Mouse (Mus musculus) forebrain, embryonic 13.5 days (tissue): ENCODE results near the gene Cnot1. TPM values are rescaled to one million over a fixed set of nuclear protein-coding genes. Genes with fewer than 3 reads are reported as not detected.

Experiments
- ATAC-seq: fragments of 200-750 bp; cut with Nextera tagmentation; 2 replicates; pipeline ENCODE4 v1.8.0; 2017
- H3K27ac ChIP-seq: fragments of 300-500 bp; sonication (generic); 2 replicates; pipeline ENCODE4 v1.5.1; 2015; ENCODE audit warnings: inconsistent platforms, mild to moderate bottlenecking, moderate library complexity
- H3K27me3 ChIP-seq: fragments of 300-500 bp; sonication (generic); 2 replicates; pipeline ENCODE4 v1.6.1; 2015; ENCODE audit warnings: mild to moderate bottlenecking, inconsistent platforms
- H3K36me3 ChIP-seq: fragments of 300-500 bp; sonication (generic); 2 replicates; pipeline ENCODE4 v1.6.1; 2015; ENCODE audit warnings: mild to moderate bottlenecking, inconsistent platforms; ENCODE audit not compliant: poor library complexity, severe bottlenecking
- H3K4me1 ChIP-seq: fragments of 300-500 bp; sonication (generic); 2 replicates; pipeline ENCODE4 v1.6.1; 2015; ENCODE audit warnings: inconsistent platforms
- H3K4me2 ChIP-seq: fragments of 300-500 bp; sonication (generic); 2 replicates; pipeline ENCODE4 v1.6.1; 2015; ENCODE audit warnings: inconsistent platforms, mild to moderate bottlenecking, moderate library complexity
- H3K4me3 ChIP-seq: fragments of 300-500 bp; sonication (generic); 2 replicates; pipeline ENCODE4 v1.5.1; 2015; ENCODE audit warnings: mild to moderate bottlenecking, inconsistent platforms
- H3K9ac ChIP-seq: fragments of 300-500 bp; sonication (generic); 2 replicates; pipeline ENCODE4 v1.6.1; 2015; ENCODE audit warnings: mild to moderate bottlenecking, inconsistent platforms
- H3K9me3 ChIP-seq: fragments of 300-500 bp; sonication (generic); replicated peaks from 2 replicates; pipeline ENCODE4 v1.6.1; 2016; ENCODE audit warnings: inconsistent platforms
- WGBS: fragments of 180-500 bp; shearing (Covaris S2); methylation state at CpG from one replicate; pipeline ENCODE4 v1.1.7; 2015; 5-methylcytosine and 5-hydroxymethylcytosine counted together
- polyA plus RNA-seq: library from polyadenylated mRNA; unstranded; fragments of >200 nt; fragmentation: Nextera tagmentation; extraction: Ambion mirVana; gene quantifications from 2 replicates; pipeline ENCODE4 v1.2.1, GENCODE M21; 2015

Gene Cnot1
- polyA plus RNA-seq, 1 experiment from 2014 or later, result 50.3 TPM

- Histone ChIP-seq H3K4me1 (peaks cover 16% of the 10 kb centered on the region), H3K27ac (no peak overlapping the region), H3K4me3 (peak overlapping the region; percentile 88), H3K9ac (peak overlapping the region; percentile 89), H3K9me3 (no peaks in the 10 kb centered on the region), H3K36me3 (peaks cover 49% of the 10 kb centered on the region), H3K27me3 (no peaks in the 10 kb centered on the region), H3K4me2 (peak overlapping the region; percentile 93)
- WGBS, result 87% methylated on average over 6 of the region's 6 CpGs
- no peak for ATAC-seq
These were observed 92.3 kb downstream of the Cnot1 start for GRCm38 (mm10) chr8:95714837-95715413.

- WGBS, result 90% methylated on average over 4 of the region's 4 CpGs
These were observed 92.9 kb downstream of the Cnot1 start for GRCm38 (mm10) chr8:95714367-95714766.

GRCm38 (mm10) chr8:95713100-95714010 is 93.9 kb downstream of the Cnot1 start:
- Histone ChIP-seq H3K27me3 (no peaks in the 10 kb centered on the region), H3K36me3 (peaks cover 48% of the 10 kb centered on the region), H3K4me1 (peaks cover 16% of the 10 kb centered on the region), H3K27ac (no peak overlapping the region), H3K4me3 (no peak overlapping the region), H3K4me2 (no peak overlapping the region), H3K9ac (no peak overlapping the region), H3K9me3 (no peaks in the 10 kb centered on the region)
- peak; percentile 17 for ATAC-seq
- WGBS, result 78% methylated on average over 19 of the region's 19 CpGs

More at GRCm38 (mm10) chr8:95714367-95714766, 92.9 kb downstream of the Cnot1 start:
- Histone ChIP-seq H3K27ac (no peak overlapping the region), H3K9ac (no peak overlapping the region), H3K4me3 (no peak overlapping the region), H3K36me3 (peaks cover 49% of the 10 kb centered on the region), H3K9me3 (no peaks in the 10 kb centered on the region), H3K4me2 (no peak overlapping the region), H3K4me1 (peaks cover 16% of the 10 kb centered on the region), H3K27me3 (no peaks in the 10 kb centered on the region)
- ATAC-seq, result no peak

- H3K36me3 ChIP-seq, result peaks cover 40% of the 10 kb centered on the region
- H3K27ac ChIP-seq, result no peak overlapping the region
- H3K9me3 ChIP-seq, result no peaks in the 10 kb centered on the region
- WGBS, result 88% methylated on average over 9 of the region's 9 CpGs
- ATAC-seq, result no peak
- H3K27me3 ChIP-seq, result no peaks in the 10 kb centered on the region
- no peak overlapping the region for H3K4me2 ChIP-seq
- H3K4me1 ChIP-seq, result peaks cover 16% of the 10 kb centered on the region
- no peak overlapping the region for H3K9ac ChIP-seq
- no peak overlapping the region for H3K4me3 ChIP-seq
These were observed 94.9 kb downstream of the Cnot1 start for GRCm38 (mm10) chr8:95712395-95712794.

GRCm38 (mm10) chr8:95711029-95711428 is 96.2 kb downstream of the Cnot1 start:
- no peaks in the 10 kb centered on the region for H3K27me3 ChIP-seq
- peaks cover 3% of the 10 kb centered on the region for H3K4me1 ChIP-seq
- no peak for ATAC-seq
- H3K4me3 ChIP-seq, result no peak overlapping the region
- 78% methylated on average over 3 of the region's 3 CpGs for WGBS
- peaks cover 50% of the 10 kb centered on the region for H3K36me3 ChIP-seq
- no peak overlapping the region for H3K9ac ChIP-seq
- no peak overlapping the region for H3K27ac ChIP-seq
- no peak overlapping the region for H3K4me2 ChIP-seq
- H3K9me3 ChIP-seq, result no peaks in the 10 kb centered on the region

GRCm38 (mm10) chr8:95709579-95709978 is 97.7 kb downstream of the Cnot1 start:
- H3K27me3 ChIP-seq, result no peaks in the 10 kb centered on the region
- H3K36me3 ChIP-seq, result peaks cover 50% of the 10 kb centered on the region
- no peak overlapping the region for H3K9ac ChIP-seq
- no peak overlapping the region for H3K4me3 ChIP-seq
- ATAC-seq, result no peak
- no peak overlapping the region for H3K27ac ChIP-seq
- no peaks in the 10 kb centered on the region for H3K9me3 ChIP-seq
- 84% methylated on average over 7 of the region's 7 CpGs for WGBS
- H3K4me1 ChIP-seq, result peaks cover 7% of the 10 kb centered on the region
- no peak overlapping the region for H3K4me2 ChIP-seq

- 90% methylated on average over 3 of the region's 3 CpGs for WGBS
- Histone ChIP-seq H3K27ac (no peak overlapping the region), H3K36me3 (peaks cover 22% of the 10 kb centered on the region), H3K27me3 (no peaks in the 10 kb centered on the region), H3K4me3 (peak overlapping the region; percentile 72), H3K9ac (no peak overlapping the region; the same call in 1 of the 2 replicates), H3K4me1 (peaks cover 51% of the 10 kb centered on the region), H3K9me3 (no peaks in the 10 kb centered on the region), H3K4me2 (peak overlapping the region; percentile 97)
- ATAC-seq, result no peak
These were observed 102.7 kb downstream of the Cnot1 start for GRCm38 (mm10) chr8:95704538-95704937.

GRCm38 (mm10) chr8:95703461-95704260 is 103.6 kb downstream of the Cnot1 start:
- 1% methylated on average over 15 of the region's 15 CpGs for WGBS
- H3K9ac ChIP-seq, result peak overlapping the region; percentile 84
- peaks cover 14% of the 10 kb centered on the region for H3K36me3 ChIP-seq
- peak; percentile 54 for ATAC-seq
- H3K9me3 ChIP-seq, result no peaks in the 10 kb centered on the region
- peak overlapping the region; percentile 67 for H3K27ac ChIP-seq
- peak overlapping the region; percentile 97 for H3K4me2 ChIP-seq
- peak overlapping the region; percentile 72 for H3K4me3 ChIP-seq
- peaks cover 51% of the 10 kb centered on the region for H3K4me1 ChIP-seq
- H3K27me3 ChIP-seq, result no peaks in the 10 kb centered on the region

GRCm38 (mm10) chr8:95702480-95703446 is 104.5 kb downstream of the Cnot1 start:
- Histone ChIP-seq H3K9me3 (no peaks in the 10 kb centered on the region), H3K4me2 (peak overlapping the region; percentile 97), H3K4me3 (peak overlapping the region; percentile 72), H3K4me1 (peaks cover 51% of the 10 kb centered on the region), H3K9ac (peak overlapping the region; percentile 84), H3K27ac (peak overlapping the region; percentile 67), H3K27me3 (peaks cover 3% of the 10 kb centered on the region), H3K36me3 (peaks cover 11% of the 10 kb centered on the region; the same call in 1 of the 2 replicates)
- 1% methylated on average over 34 of the region's 34 CpGs for WGBS
- ATAC-seq, result peak; percentile 96

- ATAC-seq, result no peak
- WGBS, result 85% methylated on average over 4 of the region's 4 CpGs
- Histone ChIP-seq H3K27me3 (peaks cover 8% of the 10 kb centered on the region), H3K4me2 (peak overlapping the region; percentile 97; the same call in 1 of the 2 replicates), H3K36me3 (peaks cover 5% of the 10 kb centered on the region; the same call in 1 of the 2 replicates), H3K9me3 (no peaks in the 10 kb centered on the region), H3K4me3 (no peak overlapping the region), H3K27ac (no peak overlapping the region), H3K9ac (no peak overlapping the region), H3K4me1 (peaks cover 53% of the 10 kb centered on the region)
These were observed 105.5 kb downstream of the Cnot1 start for GRCm38 (mm10) chr8:95701809-95702208.

- Histone ChIP-seq H3K9me3 (no peaks in the 10 kb centered on the region), H3K27me3 (peaks cover 12% of the 10 kb centered on the region), H3K36me3 (no peaks in the 10 kb centered on the region), H3K4me1 (peaks cover 55% of the 10 kb centered on the region), H3K4me2 (peak overlapping the region; percentile 25; the same call in 1 of the 2 replicates), H3K9ac (no peak overlapping the region), H3K27ac (peak overlapping the region; percentile 60), H3K4me3 (no peak overlapping the region)
- WGBS, result 43% methylated on average over 9 of the region's 9 CpGs
- no peak for ATAC-seq
These were observed 107.0 kb downstream of the Cnot1 start for GRCm38 (mm10) chr8:95700282-95700681.
